ENCODE assay signal across 10 mouse cellular contexts in the genomic region with DNA sequence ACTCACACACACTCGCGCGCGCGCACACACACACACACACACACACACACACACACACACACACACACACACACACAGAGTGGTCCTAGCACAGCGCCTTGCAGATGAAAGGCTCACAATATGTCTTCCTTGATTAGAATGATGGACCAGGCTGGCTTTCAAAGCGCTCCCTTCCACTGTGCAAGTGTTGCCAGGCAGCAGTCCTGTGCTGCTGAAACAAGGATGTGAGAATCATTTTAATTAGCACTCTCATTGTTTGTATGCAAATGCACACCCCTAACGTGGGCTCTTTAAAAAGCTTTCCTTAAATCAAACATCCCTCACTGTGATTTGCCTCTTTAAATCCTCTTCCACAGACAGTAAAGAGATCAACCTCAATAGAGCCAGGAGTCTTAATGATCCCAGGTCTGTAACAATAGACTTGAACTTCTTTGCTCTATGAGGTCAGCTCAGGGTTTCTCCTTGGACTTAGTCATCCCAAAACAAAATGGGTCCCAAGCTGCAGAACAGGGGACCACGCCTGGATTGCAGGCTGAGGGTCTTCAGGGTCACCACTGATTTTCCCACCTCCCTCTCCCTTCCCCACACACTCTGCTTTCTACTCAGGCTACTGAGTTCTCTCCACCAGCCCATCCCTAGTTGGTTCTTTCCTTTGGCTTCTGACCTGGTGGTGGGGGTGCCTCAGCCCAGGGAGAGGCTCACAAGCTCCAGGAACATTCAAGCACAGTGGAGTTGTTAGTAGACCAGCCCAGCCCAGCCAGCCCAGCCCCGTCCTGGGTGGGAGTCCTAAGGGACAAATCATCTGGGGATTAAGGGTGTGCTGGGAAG.
A peak's percentile ranks its signal among the peaks of the same experiment; 100 is the strongest.
DNase-seq lines count a peak whose midpoint lies in the region; ATAC-seq and TF ChIP-seq lines count a peak whose summit lies in the region.
"Had no signal": no experiment of that assay in that cellular context is flagged by ENCODE, and none has a peak within 500 bp of the region (broad histone marks: within the 10 kb centered on the region; RNA-seq: fewer than 3 reads in every experiment).

No protein-coding gene starts in this region.

- 88% methylated on average over 10 of the region's 10 CpGs for WGBS in heart, embryonic 11.5 days (ENCODE audit: insufficient replicate concordance)
- WGBS in hindbrain, embryonic 10.5 days, result 72% methylated on average over 10 of the region's 10 CpGs
- WGBS in lung, postnatal 0 days, result 90% methylated on average over 10 of the region's 10 CpGs

- intact Hi-C loops in heart, postnatal 14 days (cut with DNase I), result no loop called here

- no peak overlapping the region for H3ac ChIP-seq in myocyte (ENCODE audit: control insufficient read depth, insufficient read length)

- no peaks in the 10 kb centered on the region for H3K27me3 ChIP-seq in heart, embryonic 11.5 days (ENCODE audit: control insufficient read depth, insufficient read depth, low read length)
- no peaks in the 10 kb centered on the region for H3K27me3 ChIP-seq in hindbrain, embryonic 10.5 days (ENCODE audit: insufficient read depth, poor library complexity, severe bottlenecking)
- no peaks in the 10 kb centered on the region for H3K27me3 ChIP-seq in myocyte (ENCODE audit: control insufficient read depth, insufficient read depth, insufficient read length)
- no peaks in the 10 kb centered on the region for H3K27me3 ChIP-seq in lung, postnatal 0 days (replicated peaks; ENCODE audit: insufficient read depth, low read length)
- H3K27me3 ChIP-seq: CH12.LX had no signal

- H3K27ac ChIP-seq in heart, embryonic 11.5 days (ENCODE audit: low read depth, low read length), result peak overlapping the region; percentile 79
- peak overlapping the region; percentile 42; the same call in 1 of the 2 replicates for H3K27ac ChIP-seq in hindbrain, embryonic 10.5 days
- H3K27ac ChIP-seq in lung, postnatal 0 days (ENCODE audit: low read length), result no peak overlapping the region

- TF ChIP-seq POLR2A in brain, embryonic 14.5 days (IDR thresholded peaks at IDR 0.05; ENCODE audit: borderline replicate concordance, extremely low read depth, insufficient read depth, insufficient read length, poor library complexity, severe bottlenecking), result no peak
- no peak for TF ChIP-seq POLR2A in myocyte (IDR thresholded peaks at IDR 0.05; ENCODE audit: insufficient read length, low read depth)

- ATAC-seq in heart, embryonic 11.5 days (replicated peaks; ENCODE audit: insufficient number of reproducible peaks, low FRiP score, low TSS enrichment), result no peak
- no peak for ATAC-seq in lung, postnatal 0 days

- no peak for TF ChIP-seq CTCF in brain, embryonic 14.5 days (IDR thresholded peaks at IDR 0.05; ENCODE audit: borderline replicate concordance, extremely low read depth, insufficient read depth, insufficient read length)
- TF ChIP-seq CTCF in lung, postnatal 0 days (IDR thresholded peaks at IDR 0.05), result no peak

- H3K4me1 ChIP-seq in heart, embryonic 11.5 days (ENCODE audit: control insufficient read depth, insufficient read depth, low read length), result peaks cover 70% of the 10 kb centered on the region
- H3K4me1 ChIP-seq in hindbrain, embryonic 10.5 days (replicated peaks), result peaks cover 28% of the 10 kb centered on the region
- H3K4me1 ChIP-seq in lung, postnatal 0 days (ENCODE audit: insufficient read depth, low read depth, low read length), result peaks cover 9% of the 10 kb centered on the region; the same call in 1 of the 2 replicates

- H3K4me2 ChIP-seq in heart, embryonic 11.5 days, result no peak overlapping the region
- H3K4me2 ChIP-seq in myocyte (ENCODE audit: low read depth), result peak overlapping the region; percentile 44
- no peak overlapping the region for H3K4me2 ChIP-seq in lung, postnatal 0 days (replicated peaks; ENCODE audit: low read depth, low read length)
- H3K4me2 ChIP-seq: lung, embryonic 14.5 days had no signal

- no peak overlapping the region for H3K9ac ChIP-seq in heart, embryonic 11.5 days (ENCODE audit: low read depth, low read length)
- H3K9ac ChIP-seq in lung, postnatal 0 days (replicated peaks; ENCODE audit: low read depth), result no peak overlapping the region
- H3K9ac ChIP-seq: lung, embryonic 14.5 days had no signal

- no peaks in the 10 kb centered on the region for H3K9me3 ChIP-seq in heart, embryonic 11.5 days (replicated peaks; ENCODE audit: control insufficient read depth, low read length)
- no peaks in the 10 kb centered on the region for H3K9me3 ChIP-seq in hindbrain, embryonic 10.5 days
- no peaks in the 10 kb centered on the region for H3K9me3 ChIP-seq in lung, postnatal 0 days (ENCODE audit: low read length)

- no peak for TF ChIP-seq EP300 in lung, postnatal 0 days (IDR thresholded peaks at IDR 0.05)

- no peak overlapping the region for H3K4me3 ChIP-seq in heart, embryonic 11.5 days (ENCODE audit: low read depth, low read length)
- no peak overlapping the region for H3K4me3 ChIP-seq in hindbrain, embryonic 10.5 days
- no peak overlapping the region for H3K4me3 ChIP-seq in myocyte
- no peak overlapping the region for H3K4me3 ChIP-seq in lung, postnatal 0 days (ENCODE audit: low read depth, low read length)

- no peaks in the 10 kb centered on the region for H3K36me3 ChIP-seq in heart, embryonic 11.5 days (ENCODE audit: control insufficient read depth, insufficient read depth, low read length)
- no peaks in the 10 kb centered on the region for H3K36me3 ChIP-seq in hindbrain, embryonic 10.5 days
- H3K36me3 ChIP-seq in myocyte (ENCODE audit: control insufficient read depth, insufficient read depth), result no peaks in the 10 kb centered on the region
- no peaks in the 10 kb centered on the region for H3K36me3 ChIP-seq in lung, postnatal 0 days (ENCODE audit: insufficient read depth, low read length)

- H3K79me2 ChIP-seq in myocyte (ENCODE audit: control insufficient read depth, insufficient read depth), result peaks cover 3% of the 10 kb centered on the region

- no peak for DNase-seq in heart, postnatal 14 days
- DNase-seq in brain, embryonic 14.5 days (ENCODE audit: low read depth), result peak; percentile 97
- no peak for DNase-seq in hindbrain, embryonic 10.5 days (ENCODE audit: low spot score)
- no peak for DNase-seq in urinary bladder, postnatal 4 days (ENCODE audit: low spot score in 2 of 2)
- no peak for DNase-seq in lung, postnatal 0 days (ENCODE audit: low spot score)
- no peak for DNase-seq in gastrocnemius, postnatal 25 days

TF ChIP-seq in myocyte, 11 proteins besides CTCF, POLR2A, EP300 and RAD21:
- TF ChIP-seq REST (IDR thresholded peaks at IDR 0.05; ENCODE audit: insufficient read depth, insufficient read length), result no peak
- no peak for TF ChIP-seq USF1 (IDR thresholded peaks at IDR 0.05; ENCODE audit: low read depth)
- TF ChIP-seq MYOG (IDR thresholded peaks at IDR 0.05; ENCODE audit: control insufficient read depth in 1 of 3, insufficient read depth in 1 of 3, insufficient read length in 2 of 3, low read depth in 2 of 3), result no peak
- no peak for TF ChIP-seq SRF (IDR thresholded peaks at IDR 0.05; ENCODE audit: control insufficient read depth, insufficient read length, low read depth)
- no peak for TF ChIP-seq TCF12 (IDR thresholded peaks at IDR 0.05; ENCODE audit: insufficient read depth, poor library complexity, severe bottlenecking)
- TF ChIP-seq E2F4 (IDR thresholded peaks at IDR 0.05; ENCODE audit: insufficient read depth), result no peak
- TF ChIP-seq TCF3 (IDR thresholded peaks at IDR 0.05; ENCODE audit: insufficient read length, low read depth), result no peak
- no peak for TF ChIP-seq CEBPB (IDR thresholded peaks at IDR 0.05; ENCODE audit: insufficient read depth, poor library complexity, severe bottlenecking)
- TF ChIP-seq MYOD1 (IDR thresholded peaks at IDR 0.05; ENCODE audit: control insufficient read depth in 1 of 3, insufficient read length in 2 of 3, low read depth in 2 of 3), result no peak
- TF ChIP-seq POLR2AphosphoS2 (IDR thresholded peaks at IDR 0.05; ENCODE audit: insufficient read length, low read depth), result no peak
- TF ChIP-seq MAX (IDR thresholded peaks at IDR 0.05; ENCODE audit: low read depth), result no peak
TF ChIP-seq in myocyte: peak in this region for 0.
